Mouse (Mus musculus) spleen, adult 2 months (tissue): ENCODE measurements at regions not wholly inside any gene's neighbourhood (a gene's known extent, or its start where the extent isn't known, plus 50 kb on each side); places are given as distances from the start of the nearest gene placed in this dataset.
A peak's percentile ranks its signal among the peaks of the same experiment; 100 is the strongest.

Experiments
- DNase-seq, 2 experiments: peaks; one replicate each; pipeline versions ENCODE4 v3.0.0 to v3.0.0-alpha.2; 2012 to 2021; ENCODE audit warnings: low spot score in 2 of 2, low read depth in 1 of 2
- H3K27ac ChIP-seq: fragments of 200-500 bp; 2 replicates; pipeline ENCODE4 v1.5.1; 2012; ENCODE audit warnings: low read length, inconsistent platforms; ENCODE audit not compliant: insufficient read depth
- H3K27me3 ChIP-seq: fragments of 200-500 bp; 2 replicates; pipeline ENCODE4 v1.6.1; 2012; ENCODE audit warnings: mild to moderate bottlenecking, moderate library complexity, low read length, inconsistent platforms; ENCODE audit not compliant: control insufficient read depth, insufficient read depth
- H3K36me3 ChIP-seq: fragments of 200-500 bp; 2 replicates; pipeline ENCODE4 v1.6.1; 2012; ENCODE audit warnings: mild to moderate bottlenecking, low read length, inconsistent platforms; ENCODE audit not compliant: control insufficient read depth, insufficient read depth
- H3K4me1 ChIP-seq: fragments of 200-500 bp; 2 replicates; pipeline ENCODE4 v1.6.1; 2011; ENCODE audit warnings: inconsistent platforms; ENCODE audit not compliant: control insufficient read depth, insufficient read depth, insufficient read length
- H3K4me3 ChIP-seq: fragments of 200-500 bp; 2 replicates; pipeline ENCODE4 v1.5.1; 2011; ENCODE audit warnings: mild to moderate bottlenecking, inconsistent platforms; ENCODE audit not compliant: insufficient read depth, insufficient read length; ENCODE audit errors: extremely low read depth
- CTCF ChIP-seq: fragments of 200-500 bp; IDR thresholded peaks from 2 replicates; pipeline ENCODE4 v1.5.1; 2011; ENCODE audit warnings: mild to moderate bottlenecking, inconsistent platforms; ENCODE audit not compliant: insufficient read depth, insufficient read length, insufficient replicate concordance; ENCODE audit errors: extremely low read depth
- POLR2A ChIP-seq: fragments of 200-500 bp; IDR thresholded peaks from 2 replicates; pipeline ENCODE4 v1.6.1; 2011; ENCODE audit warnings: low read depth, low read length, inconsistent platforms
- WGBS: fragments of 180-500 bp; shearing (Covaris S2); methylation state at CpG from one replicate; pipeline ENCODE4 v1.1.7; 2018; 5-methylcytosine and 5-hydroxymethylcytosine counted together

GRCm38 (mm10) chr3:52784476-52784875 lies 232.6 kb downstream of the Cog6 start:
- TF ChIP-seq CTCF (no peak), POLR2A (no peak)
- no peak for DNase-seq
- Histone ChIP-seq H3K4me3 (no peak overlapping the region), H3K36me3 (no peaks in the 10 kb centered on the region), H3K27me3 (no peaks in the 10 kb centered on the region), H3K4me1 (no peaks in the 10 kb centered on the region), H3K27ac (no peak overlapping the region)
- WGBS = 75% methylated on average over 7 of the region's 7 CpGs

DNA sequence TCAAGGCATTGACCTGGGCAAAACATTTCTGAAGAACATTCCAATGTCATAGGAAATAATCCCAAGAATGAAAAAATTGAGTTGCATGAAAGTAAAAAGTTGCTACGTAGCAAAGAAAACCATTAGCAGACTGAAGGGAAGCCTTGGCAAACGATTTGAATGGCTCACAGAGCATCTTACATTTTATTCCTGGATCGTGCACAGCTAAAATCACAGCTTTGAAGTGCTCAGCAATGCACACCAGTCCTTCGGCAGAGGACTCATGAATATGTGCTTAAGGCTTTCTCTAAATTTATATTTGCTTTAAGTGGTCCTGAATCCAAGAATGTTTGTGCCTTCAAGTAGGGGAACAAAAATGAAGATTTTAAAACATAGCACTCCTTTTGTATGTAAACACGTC lies 234.5 kb downstream of the Cog6 start:
- H3K36me3 ChIP-seq = no peaks in the 10 kb centered on the region
- H3K27me3 ChIP-seq = no peaks in the 10 kb centered on the region
- 88% methylated on average over 5 of the region's 5 CpGs for WGBS

GRCm38 (mm10) chr3:52781521-52781920 lies 235.5 kb downstream of the Cog6 start:
- DNase-seq = peak in 1 of 2 experiments; percentile 26
- 73% methylated on average over 3 of the region's 3 CpGs for WGBS
- Histone ChIP-seq H3K4me3 (no peak overlapping the region), H3K27me3 (no peaks in the 10 kb centered on the region), H3K36me3 (no peaks in the 10 kb centered on the region), H3K27ac (no peak overlapping the region), H3K4me1 (no peaks in the 10 kb centered on the region)
- no peak for TF ChIP-seq CTCF
- no peak for TF ChIP-seq POLR2A

More for the DNA sequence above, 234.5 kb downstream of the Cog6 start:
- DNase-seq = no peak
- H3K4me1 ChIP-seq = no peaks in the 10 kb centered on the region
- H3K4me3 ChIP-seq = no peak overlapping the region
- no peak for TF ChIP-seq POLR2A
- no peak for TF ChIP-seq CTCF
- no peak overlapping the region for H3K27ac ChIP-seq

DNA sequence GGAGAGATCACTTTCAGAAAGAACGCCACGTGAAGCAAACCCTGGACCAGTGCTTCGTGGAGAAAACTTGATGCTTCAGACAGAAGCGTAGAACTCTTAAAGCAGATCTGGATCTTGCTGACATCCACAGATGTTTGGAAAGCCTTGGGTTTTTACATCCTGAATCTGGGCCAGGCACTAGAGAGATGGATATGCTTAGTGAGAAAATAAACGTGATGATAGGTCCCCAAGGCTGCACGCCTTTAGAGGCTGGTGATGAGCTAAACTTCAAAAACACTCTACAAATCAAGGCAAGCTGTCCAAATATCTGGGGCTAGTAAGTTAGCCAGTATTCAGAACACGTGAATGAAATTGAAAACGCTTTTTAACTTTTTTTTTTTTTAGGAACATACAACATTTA lies 236.7 kb downstream of the Cog6 start:
- DNase-seq = no peak
- no peaks in the 10 kb centered on the region for H3K4me1 ChIP-seq
- no peak overlapping the region for H3K4me3 ChIP-seq
- TF ChIP-seq CTCF = no peak
- TF ChIP-seq POLR2A = no peak
- H3K27ac ChIP-seq = no peak overlapping the region
- no peaks in the 10 kb centered on the region for H3K36me3 ChIP-seq
- H3K27me3 ChIP-seq = no peaks in the 10 kb centered on the region
- 93% methylated on average over 8 of the region's 8 CpGs for WGBS

GRCm38 (mm10) chr3:52775875-52776274 lies 241.2 kb downstream of the Cog6 start:
- H3K4me1 ChIP-seq = no peaks in the 10 kb centered on the region
- TF ChIP-seq POLR2A = no peak
- no peak for TF ChIP-seq CTCF
- H3K36me3 ChIP-seq = no peaks in the 10 kb centered on the region
- no peak overlapping the region for H3K4me3 ChIP-seq
- no peak overlapping the region for H3K27ac ChIP-seq
- 86% methylated on average over 4 of the region's 4 CpGs for WGBS
- no peak for DNase-seq
- no peaks in the 10 kb centered on the region for H3K27me3 ChIP-seq

DNA sequence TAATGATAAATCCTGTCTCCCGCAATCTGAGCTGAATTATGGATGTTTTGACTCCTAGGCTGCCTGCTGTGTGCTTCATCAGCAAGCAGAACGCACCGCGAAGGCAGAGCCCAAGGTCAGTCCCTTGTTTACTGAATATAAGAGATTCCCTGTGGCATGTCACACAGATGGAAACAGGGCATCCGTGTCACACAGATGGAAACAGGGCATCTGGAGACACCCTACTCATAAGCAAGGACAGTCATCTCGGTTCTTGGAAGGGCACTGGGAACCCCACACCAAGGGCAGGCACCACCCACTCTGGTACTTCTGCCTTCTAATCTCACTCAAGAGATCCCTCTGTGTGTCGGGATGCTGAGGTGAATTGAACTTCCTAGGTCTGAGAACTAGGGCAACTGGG lies 241.9 kb downstream of the Cog6 start:
- TF ChIP-seq CTCF = no peak
- TF ChIP-seq POLR2A = no peak
- Histone ChIP-seq H3K4me1 (no peaks in the 10 kb centered on the region), H3K27me3 (no peaks in the 10 kb centered on the region), H3K27ac (no peak overlapping the region), H3K36me3 (no peaks in the 10 kb centered on the region), H3K4me3 (no peak overlapping the region)
- WGBS = 88% methylated on average over 7 of the region's 7 CpGs
- DNase-seq = no peak

- Histone ChIP-seq H3K27me3 (no peaks in the 10 kb centered on the region), H3K27ac (no peak overlapping the region), H3K36me3 (no peaks in the 10 kb centered on the region), H3K4me1 (no peaks in the 10 kb centered on the region), H3K4me3 (no peak overlapping the region)
- no peak for DNase-seq
- TF ChIP-seq POLR2A (no peak), CTCF (no peak)
- WGBS = 93% methylated on average over 6 of the region's 6 CpGs
Observed at GRCm38 (mm10) chr3:52774734-52775133, 242.3 kb downstream of the Cog6 start.

DNA sequence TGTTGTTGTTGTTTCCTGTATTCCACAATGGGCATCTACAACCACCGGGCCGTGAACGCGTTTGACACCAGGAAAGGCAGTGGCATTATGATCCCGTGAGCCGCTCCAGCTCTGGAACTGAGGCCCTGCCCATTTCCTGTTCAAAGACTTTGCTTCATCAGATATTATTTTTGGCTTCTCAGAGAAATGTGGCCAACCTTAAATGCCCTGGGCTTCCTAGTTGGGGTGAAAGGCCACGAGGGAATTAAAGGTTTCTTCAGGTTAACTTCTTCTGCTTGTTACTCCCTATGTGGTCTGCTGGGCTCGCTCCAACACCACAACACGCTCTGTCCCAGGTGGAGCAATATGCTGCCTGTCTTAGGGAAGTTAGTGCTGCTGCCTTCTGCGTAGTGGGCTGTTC lies 249.8 kb downstream of the Cog6 start:
- no peak for TF ChIP-seq CTCF
- TF ChIP-seq POLR2A = no peak
- WGBS = 17% methylated on average over 10 of the region's 10 CpGs
- Histone ChIP-seq H3K4me3 (no peak overlapping the region), H3K4me1 (peaks cover 7% of the 10 kb centered on the region; the same call in 1 of the 2 replicates), H3K27ac (no peak overlapping the region), H3K27me3 (no peaks in the 10 kb centered on the region), H3K36me3 (no peaks in the 10 kb centered on the region)
- DNase-seq = no peak
